Mouse (Mus musculus): ENCODE data around the gene Atp2b4.
"Not testable (repeated sequence)": the region's sequence is repeated elsewhere in the genome, so short reads cannot be mapped to it uniquely, and the experiment has no call there.

The Atp2b4 gene

GRCm38 (mm10) chr1:133694301-133694700, 106.5 kb downstream of the Atp2b4 start:
- no peak for DNase-seq (ENCODE audit: low spot score)

GRCm38 (mm10) chr1:133693536-133694114, 107.2 kb downstream of the Atp2b4 start:
- no peak for DNase-seq (ENCODE audit: low spot score)

GRCm38 (mm10) chr1:133692195-133692594, 108.6 kb downstream of the Atp2b4 start:
- DNase-seq (ENCODE audit: low spot score), result no peak

GRCm38 (mm10) chr1:133691046-133691445, 109.8 kb downstream of the Atp2b4 start:
- no peak for DNase-seq (ENCODE audit: low spot score)

- DNase-seq (ENCODE audit: low spot score), result no peak
Measured at GRCm38 (mm10) chr1:133689897-133690296, 110.9 kb downstream of the Atp2b4 start, which contains the start of gene Lax1. Lax1 (minus strand) TSS chr1:133690108.

- DNase-seq (ENCODE audit: low spot score), result no peak
Measured at GRCm38 (mm10) chr1:133688301-133688700, 112.5 kb downstream of the Atp2b4 start.

- DNase-seq (ENCODE audit: low spot score), result no peak
Measured at GRCm38 (mm10) chr1:133685749-133686519, 114.9 kb downstream of the Atp2b4 start.

- no peak for DNase-seq (ENCODE audit: low spot score)
Measured at GRCm38 (mm10) chr1:133671801-133672200, 129.0 kb downstream of the Atp2b4 start.

- no peak for DNase-seq (ENCODE audit: low spot score)
Measured at GRCm38 (mm10) chr1:133671266-133671665, 129.6 kb downstream of the Atp2b4 start.

GRCm38 (mm10) chr1:133670776-133671175, 130.1 kb downstream of the Atp2b4 start:
- no peak for DNase-seq (ENCODE audit: low spot score)

- no peak for DNase-seq (ENCODE audit: low spot score)
Measured at GRCm38 (mm10) chr1:133670190-133670589, 130.7 kb downstream of the Atp2b4 start.

GRCm38 (mm10) chr1:133668618-133669017, 132.2 kb downstream of the Atp2b4 start:
- DNase-seq (ENCODE audit: low spot score), result no peak

- no peak for DNase-seq (ENCODE audit: low spot score)
Measured at GRCm38 (mm10) chr1:133667721-133668120, 133.1 kb downstream of the Atp2b4 start.

GRCm38 (mm10) chr1:133665713-133666112, 135.1 kb downstream of the Atp2b4 start:
- DNase-seq (ENCODE audit: low spot score), result not testable (repeated sequence)

GRCm38 (mm10) chr1:133664203-133664970, 136.5 kb downstream of the Atp2b4 start:
- DNase-seq (ENCODE audit: low spot score), result no peak

GRCm38 (mm10) chr1:133663427-133663826, 137.4 kb downstream of the Atp2b4 start:
- no peak for DNase-seq (ENCODE audit: low spot score)

- no peak for DNase-seq (ENCODE audit: low spot score)
Measured at GRCm38 (mm10) chr1:133662941-133663340, 137.9 kb downstream of the Atp2b4 start.

GRCm38 (mm10) chr1:133661203-133661933, 139.5 kb downstream of the Atp2b4 start, which contains the start of gene Gm38394:
Gm38394 (minus strand) TSS chr1:133661318.
- peak; percentile 66 for DNase-seq (ENCODE audit: low spot score)

- DNase-seq (ENCODE audit: low spot score), result peak; percentile 34
Measured at GRCm38 (mm10) chr1:133660466-133661202, 140.2 kb downstream of the Atp2b4 start, which contains the start of gene Zbed6. Zbed6 (minus strand) TSS chr1:133660885.

GRCm38 (mm10) chr1:133658878-133659277, 142.0 kb downstream of the Atp2b4 start:
- DNase-seq (ENCODE audit: low spot score), result no peak

GRCm38 (mm10) chr1:133656811-133657210, 144.0 kb downstream of the Atp2b4 start:
- no peak for DNase-seq (ENCODE audit: low spot score)
